Mouse (Mus musculus): ENCODE measurements at regions not wholly inside any gene's neighbourhood (a gene's known extent, or its start where the extent isn't known, plus 50 kb on each side); places are given as distances from the start of the nearest gene placed in this dataset.

DNA sequence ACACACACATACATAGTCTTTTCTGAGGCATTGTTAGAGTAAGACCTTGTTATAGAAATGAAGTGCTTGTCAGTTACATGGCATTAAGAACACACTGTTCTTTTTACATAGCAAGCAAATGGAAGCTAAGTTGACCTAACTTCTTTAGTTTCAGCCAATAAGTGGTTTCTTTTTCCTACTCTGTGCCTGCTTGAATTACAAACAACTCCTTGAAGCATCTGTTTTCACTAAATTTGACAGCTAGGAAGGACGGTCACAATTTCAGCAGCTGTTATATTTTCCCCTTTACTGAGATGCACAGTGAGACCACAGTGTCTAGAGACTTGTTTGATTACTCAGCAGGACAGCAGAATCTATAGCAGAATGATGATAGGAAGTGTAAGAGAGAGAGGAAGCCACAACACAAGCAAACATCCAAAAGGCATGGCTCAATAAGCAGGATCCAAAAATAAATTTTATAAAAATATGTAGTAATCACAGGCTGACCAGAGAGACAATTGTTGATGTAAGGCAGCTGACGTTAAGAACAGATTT is 641.6 kb upstream of the Alcam start:
- TF ChIP-seq EP300 (IDR thresholded peaks at IDR 0.05; ENCODE audit: low read length) = no peak
- TF ChIP-seq ZNF384 (IDR thresholded peaks at IDR 0.05; ENCODE audit: low read depth, low read length) = no peak
- TF ChIP-seq MAFK (IDR thresholded peaks at IDR 0.05; ENCODE audit: insufficient replicate concordance, low read length) = no peak
- TF ChIP-seq CTCF (conservative IDR thresholded peaks at IDR 0.05 in 1 of 2, IDR thresholded peaks at IDR 0.05 in 1 of 2; ENCODE audit: low read depth in 2 of 2, low read length in 2 of 2) = no peak
- TF ChIP-seq POLR2A (IDR thresholded peaks at IDR 0.05; ENCODE audit: low read depth, low read length) = no peak
- TF ChIP-seq USF1 (IDR thresholded peaks at IDR 0.05; ENCODE audit: low read depth, low read length) = no peak
